9 mouse cellular contexts compared by ENCODE assay signal in genomic region chr3:79559773-79560045, GRCm38 (mm10). TPM values are rescaled to one million over a fixed set of nuclear protein-coding genes. Genes with fewer than 3 reads are reported as not detected.
DNase-seq lines count a peak whose midpoint lies in the region; ATAC-seq and TF ChIP-seq lines count a peak whose summit lies in the region.
"Had no signal": no experiment of that assay in that cellular context is flagged by ENCODE, and none has a peak within 500 bp of the region (broad histone marks: within the 10 kb centered on the region; RNA-seq: fewer than 3 reads in every experiment).

No protein-coding gene starts in this region.

- ATAC-seq in heart, embryonic 12.5 days (ENCODE audit: insufficient number of reproducible peaks, low FRiP score), result no peak
- ATAC-seq in lung, embryonic 14.5 days (ENCODE audit: insufficient read depth), result no peak
- ATAC-seq in inflammation-experienced regulatory T-cells, adult 6 months, result no peak
- ATAC-seq: liver, postnatal 0 days had no signal

- TF ChIP-seq POLR2A in kidney, adult 2 months (IDR thresholded peaks at IDR 0.05; ENCODE audit: low read depth, low read length), result no peak
- TF ChIP-seq POLR2A in small intestine, adult 2 months (IDR thresholded peaks at IDR 0.05; ENCODE audit: low read depth, low read length), result no peak

- no peaks in the 10 kb centered on the region for H3K36me3 ChIP-seq in heart, embryonic 12.5 days
- no peaks in the 10 kb centered on the region for H3K36me3 ChIP-seq in lung, embryonic 14.5 days (ENCODE audit: insufficient read depth)
- no peaks in the 10 kb centered on the region; the same call in 1 of the 2 replicates for H3K36me3 ChIP-seq in kidney, adult 2 months (ENCODE audit: control insufficient read depth, insufficient read depth, low read length)
- no peaks in the 10 kb centered on the region for H3K36me3 ChIP-seq in small intestine, adult 2 months (ENCODE audit: control insufficient read depth, insufficient read depth, low read length)

- no peaks in the 10 kb centered on the region for H3K27me3 ChIP-seq in heart, embryonic 12.5 days (replicated peaks)
- no peaks in the 10 kb centered on the region for H3K27me3 ChIP-seq in lung, embryonic 14.5 days (ENCODE audit: insufficient read depth, low read length)
- no peaks in the 10 kb centered on the region for H3K27me3 ChIP-seq in kidney, adult 2 months (replicated peaks; ENCODE audit: control insufficient read depth, insufficient read depth, low read length)
- H3K27me3 ChIP-seq in small intestine, adult 2 months (ENCODE audit: control insufficient read depth, insufficient read depth, low read length), result no peaks in the 10 kb centered on the region

- 81% methylated on average over 5 of the region's 5 CpGs for WGBS in heart, embryonic 12.5 days
- WGBS in lung, embryonic 14.5 days, result 70% methylated on average over 5 of the region's 5 CpGs
- 6% methylated on average over 5 of the region's 5 CpGs for WGBS in kidney, adult 2 months
- WGBS in small intestine, adult 2 months, result 22% methylated on average over 5 of the region's 5 CpGs

- no peak for DNase-seq in heart, adult 11 months
- no peak for DNase-seq in lung, embryonic 14.5 days
- DNase-seq in lung, postnatal 36 days, result no peak
- peak; percentile 94 for DNase-seq in kidney, adult 2 months
- no peak for DNase-seq in layer of hippocampus, adult 11-12 months (ENCODE audit: low spot score)
- DNase-seq: liver, postnatal 0 days had no signal

- TF ChIP-seq CTCF in lung, embryonic 14.5 days (IDR thresholded peaks at IDR 0.05; ENCODE audit: low read depth), result no peak
- no peak for TF ChIP-seq CTCF in kidney, adult 2 months (conservative IDR thresholded peaks at IDR 0.05; ENCODE audit: insufficient read depth, insufficient read length, low read depth, low read length)
- TF ChIP-seq CTCF in small intestine, adult 2 months (IDR thresholded peaks at IDR 0.05; ENCODE audit: extremely low read depth, insufficient read length, insufficient replicate concordance, low read depth, low read length), result no peak

- H3K27ac ChIP-seq in heart, embryonic 12.5 days (ENCODE audit: poor library complexity, severe bottlenecking), result peak overlapping the region; percentile 18; the same call in 1 of the 2 replicates
- H3K27ac ChIP-seq in lung, embryonic 14.5 days (ENCODE audit: low read depth), result peak overlapping the region; percentile 6; the same call in 1 of the 2 replicates
- H3K27ac ChIP-seq in kidney, adult 2 months (ENCODE audit: insufficient read depth, low read depth, low read length), result peak overlapping the region; percentile 72
- H3K27ac ChIP-seq in small intestine, adult 2 months (ENCODE audit: insufficient read depth, low read depth, low read length), result peak overlapping the region; percentile 11; the same call in 1 of the 2 replicates

- H3K4me2 ChIP-seq in heart, embryonic 12.5 days, result no peak overlapping the region
- no peak overlapping the region for H3K4me2 ChIP-seq in lung, embryonic 14.5 days

- H3K9ac ChIP-seq in heart, embryonic 12.5 days, result no peak overlapping the region
- no peak overlapping the region for H3K9ac ChIP-seq in lung, embryonic 14.5 days
- H3K9ac ChIP-seq: liver, postnatal 0 days had no signal

- H3K9me3 ChIP-seq in heart, embryonic 12.5 days (replicated peaks), result no peaks in the 10 kb centered on the region
- H3K9me3 ChIP-seq in lung, embryonic 14.5 days (ENCODE audit: low read depth, low read length), result no peaks in the 10 kb centered on the region

- H3K4me3 ChIP-seq in heart, embryonic 12.5 days, result no peak overlapping the region
- H3K4me3 ChIP-seq in lung, embryonic 14.5 days (ENCODE audit: low read depth, low read length), result no peak overlapping the region
- no peak overlapping the region for H3K4me3 ChIP-seq in kidney, adult 2 months (ENCODE audit: insufficient read depth, low read depth, low read length)
- no peak overlapping the region for H3K4me3 ChIP-seq in small intestine, adult 2 months (ENCODE audit: low read depth, low read length)

- H3K4me1 ChIP-seq in heart, embryonic 12.5 days (replicated peaks), result peaks cover 7% of the 10 kb centered on the region
- no peaks in the 10 kb centered on the region for H3K4me1 ChIP-seq in lung, embryonic 14.5 days (ENCODE audit: insufficient read depth)
- H3K4me1 ChIP-seq in kidney, adult 2 months (ENCODE audit: control insufficient read depth, insufficient read depth, low read length), result peaks cover 24% of the 10 kb centered on the region
- H3K4me1 ChIP-seq in small intestine, adult 2 months (ENCODE audit: control insufficient read depth, insufficient read depth, insufficient read length, low read length), result peaks cover 7% of the 10 kb centered on the region; the same call in 1 of the 2 replicates

RNA-seq across cellular contexts. Expression of gene Fnip2, which starts 7.9 kb away (rescaled TPM):
- polyA plus RNA-seq in heart, embryonic 12.5 days (2016; fragmentation: Nextera tagmentation; extraction: Ambion mirVana), result 5.3 and 6.3 TPM in 2 replicates
- polyA plus RNA-seq in lung, embryonic 14.5 days (2014; fragmentation: Nextera tagmentation; extraction: Ambion mirVana), result 5.8 and 6.4 TPM in 2 replicates
- polyA plus RNA-seq in kidney, adult 2 months (2012; rRNA removed), result 18.9 and 20.0 TPM in 2 replicates
- polyA plus RNA-seq in small intestine, adult 2 months (2012; rRNA removed), result 1.2 and 1.6 TPM in 2 replicates
- polyA plus RNA-seq in inflammation-experienced regulatory T-cells, adult 6 months (2017; shearing (Covaris generic)), result under 1 TPM; 0.13 to 0.40 (median 0.29) TPM

RNA-seq across cellular contexts. Expression of gene Ppid, which starts 31.4 kb away (rescaled TPM):
- 121 and 122 TPM in 2 replicates for polyA plus RNA-seq in heart, embryonic 12.5 days (2016; fragmentation: Nextera tagmentation; extraction: Ambion mirVana)
- 185 TPM in 2 replicates for polyA plus RNA-seq in lung, embryonic 14.5 days (2014; fragmentation: Nextera tagmentation; extraction: Ambion mirVana)
- polyA plus RNA-seq in kidney, adult 2 months (2012; rRNA removed), result 6.4 and 9.6 TPM in 2 replicates
- 0.50 and 0.86 TPM in 2 replicates for polyA plus RNA-seq in small intestine, adult 2 months (2012; rRNA removed)
- 100 to 1,000 TPM; 118 to 138 (median 118) TPM for polyA plus RNA-seq in inflammation-experienced regulatory T-cells, adult 6 months (2017; shearing (Covaris generic))

Comparison
In these comparisons a context has a peak if more than half of its experiments do, and no peak if none do; other contexts are left out.
1. H3K27ac ChIP-seq: peak in every context shown above with its lines; median percentile 72 in kidney, adult 2 months; 18 in heart, embryonic 12.5 days; 11 in small intestine, adult 2 months; 6 in lung, embryonic 14.5 days.
2. RNA of gene Ppid, which starts 31.4 kb away (polyA plus RNA-seq): 185 TPM in lung, embryonic 14.5 days, 121 to 122 TPM in heart, embryonic 12.5 days and 118 to 138 TPM in inflammation-experienced regulatory T-cells, adult 6 months; 6.4 to 9.6 TPM in kidney, adult 2 months and 0.50 to 0.86 TPM in small intestine, adult 2 months; every median in the first group is over 10 times any median in the second.